Mouse (Mus musculus) cerebellum, postnatal 10 days (tissue): Measurements from ENCODE around the gene Cpne5.

ENCODE experiments used
- DNase-seq, 2 experiments: peaks; one replicate each; pipeline ENCODE4 v3.0.0; 2021; ENCODE audit warnings: mixed read lengths in 2 of 2

The Cpne5 gene

GRCm38 (mm10) chr17:29202604-29203003 is 35.4 kb downstream of the Cpne5 start:
- DNase-seq = no peak

GRCm38 (mm10) chr17:29199821-29200220 is 38.1 kb downstream of the Cpne5 start:
- DNase-seq = no peak

- DNase-seq = no peak
Measured at GRCm38 (mm10) chr17:29199151-29199800, 38.7 kb downstream of the Cpne5 start.

- no peak for DNase-seq
Measured at GRCm38 (mm10) chr17:29195579-29195978, 42.4 kb downstream of the Cpne5 start.

GRCm38 (mm10) chr17:29188989-29189388 is 49.0 kb downstream of the Cpne5 start:
- DNase-seq = no peak

- no peak for DNase-seq
Measured at GRCm38 (mm10) chr17:29186989-29187859, 50.7 kb downstream of the Cpne5 start.

- DNase-seq = no peak
Measured at GRCm38 (mm10) chr17:29185376-29186046, 52.5 kb downstream of the Cpne5 start.

GRCm38 (mm10) chr17:29183162-29183561 is 54.8 kb downstream of the Cpne5 start:
- DNase-seq = no peak

- no peak for DNase-seq
Measured at GRCm38 (mm10) chr17:29181751-29182150, 56.2 kb downstream of the Cpne5 start.

- no peak for DNase-seq
Measured at GRCm38 (mm10) chr17:29180406-29181127, 57.4 kb downstream of the Cpne5 start.

GRCm38 (mm10) chr17:29179917-29180316 is 58.0 kb downstream of the Cpne5 start:
- DNase-seq = no peak

- no peak for DNase-seq
Measured at GRCm38 (mm10) chr17:29178503-29179059, 59.4 kb downstream of the Cpne5 start.

- DNase-seq = peak; percentile 91 to 94
Measured at GRCm38 (mm10) chr17:29176391-29177267, 61.3 kb downstream of the Cpne5 start.

- DNase-seq = no peak
Measured at GRCm38 (mm10) chr17:29175693-29176092, 62.3 kb downstream of the Cpne5 start.

- no peak for DNase-seq
Measured at GRCm38 (mm10) chr17:29173165-29173564, 64.8 kb downstream of the Cpne5 start.

- no peak for DNase-seq
Measured at GRCm38 (mm10) chr17:29172062-29172461, 65.9 kb downstream of the Cpne5 start.

- DNase-seq = peak; percentile 89 to 91
Measured at GRCm38 (mm10) chr17:29171001-29171772, 66.8 kb downstream of the Cpne5 start.

GRCm38 (mm10) chr17:29170431-29171000 is 67.5 kb downstream of the Cpne5 start:
- no peak for DNase-seq

GRCm38 (mm10) chr17:29168996-29169601 is 68.9 kb downstream of the Cpne5 start:
- no peak for DNase-seq

- DNase-seq = no peak
Measured at GRCm38 (mm10) chr17:29168438-29168837, 69.5 kb downstream of the Cpne5 start.
